Mouse (Mus musculus) cerebellum, adult 2 months (tissue): ENCODE data around the gene Prim2.

Source experiments
- CTCF ChIP-seq: fragments of 200-500 bp; IDR thresholded peaks from 2 replicates; pipeline ENCODE4 v1.5.1; 2011; ENCODE audit warnings: low read depth, mild to moderate bottlenecking, control low read depth, low read length, moderate library complexity, borderline replicate concordance; ENCODE audit not compliant: insufficient read depth
- POLR2A ChIP-seq: fragments of 200-500 bp; IDR thresholded peaks from 2 replicates; pipeline ENCODE4 v1.6.1; 2011; ENCODE audit warnings: low read length, control low read depth, borderline replicate concordance; ENCODE audit not compliant: insufficient read depth

GRCm38 (mm10) chr1:33494524-33495202, 174.9 kb downstream of the Prim2 start:
- TF ChIP-seq POLR2A (no peak), CTCF (no peak)
